Mouse (Mus musculus) kidney, embryonic 14.5 days (tissue): Measurements from ENCODE around the gene Gm11037. TPM values are rescaled to one million over a fixed set of nuclear protein-coding genes. Genes with fewer than 3 reads are reported as not detected.

ENCODE experiments used
- ATAC-seq: fragments of 200-750 bp; cut with Nextera tagmentation; 2 replicates; pipeline ENCODE4 v1.8.0; 2017; ENCODE audit warnings: moderate number of reproducible peaks, mild to moderate bottlenecking, moderate TSS enrichment, moderate library complexity; ENCODE audit not compliant: low FRiP score, low TSS enrichment
- H3K27ac ChIP-seq: fragments of 300-500 bp; sonication (generic); 2 replicates; pipeline ENCODE4 v1.5.1; 2014; ENCODE audit warnings: low read depth, mild to moderate bottlenecking, low read length, moderate library complexity, mixed read lengths
- H3K27me3 ChIP-seq: fragments of 300-500 bp; sonication (generic); 2 replicates; pipeline ENCODE4 v1.6.1; 2014; ENCODE audit warnings: mild to moderate bottlenecking, low read length; ENCODE audit not compliant: control insufficient read depth, insufficient read depth
- H3K36me3 ChIP-seq: fragments of 300-500 bp; sonication (generic); 2 replicates; pipeline ENCODE4 v1.6.1; 2014; ENCODE audit warnings: low read length, mixed read lengths; ENCODE audit not compliant: control insufficient read depth, insufficient read depth
- H3K4me1 ChIP-seq: fragments of 300-500 bp; sonication (generic); 2 replicates; pipeline ENCODE4 v1.6.1; 2014; ENCODE audit warnings: low read length, mixed read lengths; ENCODE audit not compliant: control insufficient read depth, insufficient read depth
- H3K4me2 ChIP-seq: fragments of 300-500 bp; sonication (generic); replicated peaks from 2 replicates; pipeline ENCODE4 v1.6.1; 2014; ENCODE audit warnings: low read depth, mild to moderate bottlenecking, low read length
- H3K4me3 ChIP-seq: fragments of 300-500 bp; sonication (generic); 2 replicates; pipeline ENCODE4 v1.5.1; 2014; ENCODE audit warnings: mild to moderate bottlenecking, low read length
- H3K9ac ChIP-seq: fragments of 300-500 bp; sonication (generic); 2 replicates; pipeline ENCODE4 v1.6.1; 2014; ENCODE audit warnings: low read depth, mild to moderate bottlenecking, low read length, moderate library complexity
- H3K9me3 ChIP-seq: fragments of 300-500 bp; sonication (generic); 2 replicates; pipeline ENCODE4 v1.6.1; 2016; ENCODE audit warnings: low read length; ENCODE audit not compliant: control insufficient read depth
- WGBS: fragments of 180-500 bp; shearing (Covaris S2); extraction: QIAGEN DNeasy Blood & Tissue Kit; methylation state at CpG from one replicate; pipeline ENCODE4 v1.1.7; 2014; 5-methylcytosine and 5-hydroxymethylcytosine counted together
- polyA plus RNA-seq: library from polyadenylated mRNA; unstranded; fragments of >200 nt; fragmentation: Nextera tagmentation; extraction: Ambion mirVana; gene quantifications from 2 replicates; pipeline ENCODE4 v1.2.1, GENCODE M21; 2014

Gm11037 gene
- polyA plus RNA-seq, 1 experiment from 2014 or later, result not detected

GRCm38 (mm10) chr2:131142592-131142991 is 9.3 kb downstream of the Gm11037 start:
- Histone ChIP-seq H3K4me2 (no peak overlapping the region), H3K27me3 (no peaks in the 10 kb centered on the region), H3K4me3 (no peak overlapping the region), H3K4me1 (peaks cover 17% of the 10 kb centered on the region), H3K9ac (no peak overlapping the region), H3K36me3 (peaks cover 59% of the 10 kb centered on the region), H3K9me3 (no peaks in the 10 kb centered on the region), H3K27ac (no peak overlapping the region)
- 30% methylated on average over 18 of the region's 18 CpGs for WGBS
- ATAC-seq, result peak; percentile 81

DNA sequence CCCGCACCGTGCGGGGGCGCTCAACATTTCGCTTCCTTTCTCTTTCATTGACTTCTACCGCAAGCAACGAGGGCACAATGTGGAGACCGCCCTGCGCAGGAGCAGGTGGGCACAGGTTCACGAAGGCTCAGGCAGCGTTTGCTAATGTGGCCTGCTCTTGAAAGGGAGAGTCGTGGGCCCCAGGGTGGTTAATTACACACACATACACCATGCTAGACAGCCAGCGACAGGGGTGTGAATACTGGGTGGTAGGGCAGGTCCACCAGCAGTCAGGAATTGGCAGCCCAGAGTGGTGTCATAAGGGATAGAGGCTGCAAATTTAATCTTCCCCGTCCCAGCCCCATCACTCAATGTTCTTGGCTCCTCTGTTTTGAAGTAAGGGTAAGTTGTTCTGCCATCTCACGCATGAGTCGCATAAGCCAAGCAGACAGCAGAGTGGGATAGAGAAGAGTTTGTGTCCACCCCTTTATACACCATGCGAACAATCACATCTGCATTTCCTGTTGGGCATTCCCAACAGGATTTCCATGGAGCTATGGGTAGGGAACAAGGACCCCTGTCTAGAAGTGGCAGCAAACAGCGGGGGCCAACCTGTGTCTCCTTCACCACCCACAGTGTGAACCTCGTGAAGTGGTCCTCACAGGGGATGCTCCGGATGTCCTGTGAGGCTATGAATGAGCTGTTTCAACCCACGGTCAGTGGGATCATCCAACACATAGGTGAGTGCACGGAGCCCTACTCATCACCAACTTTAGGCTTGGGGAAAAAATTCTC is 9.9 kb downstream of the Gm11037 start:
- peaks cover 64% of the 10 kb centered on the region for H3K36me3 ChIP-seq
- WGBS, result 68% methylated on average over 22 of the region's 22 CpGs
- no peak overlapping the region for H3K27ac ChIP-seq
- H3K4me3 ChIP-seq, result no peak overlapping the region
- no peaks in the 10 kb centered on the region for H3K9me3 ChIP-seq
- H3K4me1 ChIP-seq, result peaks cover 17% of the 10 kb centered on the region
- H3K27me3 ChIP-seq, result no peaks in the 10 kb centered on the region
- ATAC-seq, result no peak
- no peak overlapping the region for H3K4me2 ChIP-seq
- no peak overlapping the region for H3K9ac ChIP-seq

- Histone ChIP-seq H3K36me3 (peaks cover 70% of the 10 kb centered on the region), H3K27ac (no peak overlapping the region), H3K9me3 (no peaks in the 10 kb centered on the region), H3K4me1 (peaks cover 17% of the 10 kb centered on the region), H3K4me2 (no peak overlapping the region), H3K4me3 (no peak overlapping the region), H3K27me3 (no peaks in the 10 kb centered on the region), H3K9ac (no peak overlapping the region)
- ATAC-seq, result no peak
- 62% methylated on average over 13 of the region's 13 CpGs for WGBS
These were observed 11.8 kb downstream of the Gm11037 start for GRCm38 (mm10) chr2:131145121-131145520.

- Histone ChIP-seq H3K4me1 (peaks cover 17% of the 10 kb centered on the region), H3K4me2 (no peak overlapping the region), H3K27me3 (no peaks in the 10 kb centered on the region), H3K36me3 (peaks cover 74% of the 10 kb centered on the region), H3K9me3 (no peaks in the 10 kb centered on the region), H3K4me3 (no peak overlapping the region), H3K27ac (no peak overlapping the region), H3K9ac (no peak overlapping the region)
- ATAC-seq, result no peak
- WGBS, result 67% methylated on average over 2 of the region's 2 CpGs
These were observed 12.2 kb downstream of the Gm11037 start for GRCm38 (mm10) chr2:131145536-131145935.

DNA sequence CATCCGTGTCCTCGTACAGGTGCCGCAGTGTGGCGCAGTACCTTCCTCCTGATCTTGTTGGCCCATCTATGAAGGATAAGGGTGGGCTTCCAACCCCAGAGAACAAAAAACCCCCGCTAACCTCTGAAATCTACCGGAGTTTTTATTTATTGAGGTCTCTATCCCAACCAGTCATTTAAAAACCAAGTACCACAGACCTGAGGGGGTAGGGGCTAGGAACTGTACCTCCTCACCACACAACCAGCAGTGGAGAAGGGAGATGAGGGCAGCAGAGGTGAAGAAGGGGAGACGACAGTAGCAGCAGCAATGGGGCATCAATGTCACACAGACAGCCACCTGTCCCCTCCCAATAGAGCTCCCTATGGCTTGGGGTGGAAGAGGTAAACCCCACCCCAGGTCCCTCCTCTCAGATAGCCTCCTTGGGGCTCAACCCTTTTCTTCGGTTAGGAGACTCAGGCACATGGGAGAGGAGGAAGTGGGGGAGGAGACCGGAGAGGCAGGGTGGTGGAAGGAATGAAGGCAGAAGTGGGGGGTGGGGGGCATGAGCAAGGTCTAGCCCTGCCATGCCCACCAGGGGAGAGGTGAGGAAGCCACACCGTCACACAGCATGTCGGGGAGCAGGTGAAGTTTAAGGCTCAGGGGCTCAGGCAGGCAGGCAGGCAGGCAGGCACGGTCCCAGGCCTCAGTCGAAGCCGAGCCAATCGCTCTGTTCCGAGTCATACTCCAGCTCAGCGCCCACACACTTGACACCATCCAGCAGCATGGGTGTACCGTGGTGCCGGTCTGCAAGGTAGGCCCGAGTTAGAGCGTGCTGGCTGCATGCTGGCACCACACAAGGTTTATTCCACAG is 13.1 kb downstream of the Gm11037 start:
- H3K4me1 ChIP-seq, result peaks cover 14% of the 10 kb centered on the region
- H3K27me3 ChIP-seq, result no peaks in the 10 kb centered on the region
- no peak overlapping the region for H3K9ac ChIP-seq
- WGBS, result 83% methylated on average over 21 of the region's 21 CpGs
- H3K4me3 ChIP-seq, result no peak overlapping the region
- H3K27ac ChIP-seq, result no peak overlapping the region
- H3K4me2 ChIP-seq, result no peak overlapping the region
- H3K36me3 ChIP-seq, result peaks cover 77% of the 10 kb centered on the region
- no peak for ATAC-seq
- H3K9me3 ChIP-seq, result no peaks in the 10 kb centered on the region

- H3K4me2 ChIP-seq, result no peak overlapping the region
These were observed 13.7 kb downstream of the Gm11037 start for GRCm38 (mm10) chr2:131147043-131147365.

GRCm38 (mm10) chr2:131148353-131149253 is 15.3 kb downstream of the Gm11037 start:
- whole genome bisulfite sequencing, result 85% methylated on average over 8 of the region's 8 CpGs
- Histone ChIP-seq H3K4me3 (no peak overlapping the region), H3K4me1 (no peaks in the 10 kb centered on the region), H3K36me3 (peaks cover 81% of the 10 kb centered on the region), H3K9me3 (no peaks in the 10 kb centered on the region), H3K27me3 (no peaks in the 10 kb centered on the region), H3K27ac (no peak overlapping the region), H3K9ac (no peak overlapping the region), H3K4me2 (no peak overlapping the region)
- ATAC-seq, result no peak

More at GRCm38 (mm10) chr2:131147043-131147365, 13.7 kb downstream of the Gm11037 start:
- no peak for ATAC-seq
- Histone ChIP-seq H3K36me3 (peaks cover 78% of the 10 kb centered on the region), H3K9me3 (no peaks in the 10 kb centered on the region), H3K9ac (no peak overlapping the region), H3K4me3 (no peak overlapping the region), H3K27me3 (no peaks in the 10 kb centered on the region), H3K27ac (no peak overlapping the region), H3K4me1 (peaks cover 8% of the 10 kb centered on the region)
- WGBS, result 94% methylated on average over 8 of the region's 8 CpGs

DNA sequence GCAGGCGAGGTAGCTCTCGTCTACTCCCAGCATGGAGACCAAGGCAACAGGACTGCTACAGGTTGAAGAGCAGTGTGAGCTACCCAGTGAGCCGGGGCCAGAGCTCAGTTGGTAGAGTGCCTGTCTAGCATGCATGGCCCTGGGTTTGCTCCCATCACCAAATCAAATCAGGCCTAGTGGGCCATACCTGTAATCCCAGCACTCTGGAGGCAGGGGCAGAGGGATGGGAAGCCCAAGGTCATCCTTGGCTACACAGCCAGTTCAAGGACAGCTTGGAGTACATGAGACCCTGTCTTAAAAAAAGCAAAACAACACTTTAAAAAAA is 15.9 kb downstream of the Gm11037 start:
- ATAC-seq, result no peak
- no peak overlapping the region for H3K4me3 ChIP-seq
- no peak overlapping the region for H3K9ac ChIP-seq
- no peaks in the 10 kb centered on the region for H3K9me3 ChIP-seq
- H3K36me3 ChIP-seq, result peaks cover 78% of the 10 kb centered on the region
- no peak overlapping the region for H3K4me2 ChIP-seq
- H3K27ac ChIP-seq, result no peak overlapping the region
- WGBS, result 91% methylated on average over 3 of the region's 3 CpGs
- no peaks in the 10 kb centered on the region for H3K27me3 ChIP-seq
- no peaks in the 10 kb centered on the region for H3K4me1 ChIP-seq
